Mouse (Mus musculus) ES-E14 (cell line): ENCODE data around the gene Idh3a. TPM values are rescaled to one million over a fixed set of nuclear protein-coding genes. Genes with fewer than 3 reads are reported as not detected.

ENCODE experiments used
- DNase-seq: peaks from one replicate; pipeline ENCODE4 v3.0.0-alpha.2; 2013; ENCODE audit warnings: low read depth, low spot score
- H3K27ac ChIP-seq: 2 replicates; pipeline ENCODE4 v1.5.1; 2012; ENCODE audit warnings: low read depth, mild to moderate bottlenecking, low read length, moderate library complexity, mixed read lengths; ENCODE audit not compliant: poor library complexity, insufficient read depth, severe bottlenecking
- H3K36me3 ChIP-seq: 2 replicates; pipeline ENCODE4 v1.6.1; 2012; ENCODE audit warnings: mild to moderate bottlenecking, low read length, moderate library complexity, mixed read lengths; ENCODE audit not compliant: control insufficient read depth, poor library complexity, insufficient read depth, severe bottlenecking
- H3K4me1 ChIP-seq, 2 experiments: fragments of 150-350 bp in 1 of 2; sonication (generic) in 1 of 2; 2 replicates each; pipeline ENCODE4 v1.6.1; 2012; ENCODE audit warnings: low read length in 2 of 2, mild to moderate bottlenecking in 1 of 2, mixed read lengths in 1 of 2; ENCODE audit not compliant: control insufficient read depth in 2 of 2, insufficient read depth in 2 of 2, poor library complexity in 1 of 2
- H3K4me3 ChIP-seq, 2 experiments: fragments of 150-350 bp in 1 of 2; sonication (generic) in 1 of 2; 2 replicates each; pipeline ENCODE4 v1.5.1; 2012; ENCODE audit warnings: low read length in 2 of 2, low read depth in 1 of 2, mild to moderate bottlenecking in 1 of 2, mixed read lengths in 1 of 2; ENCODE audit not compliant: insufficient read depth in 1 of 2, poor library complexity in 1 of 2, severe bottlenecking in 1 of 2
- H3K9ac ChIP-seq: 2 replicates; pipeline ENCODE4 v1.6.1; 2012; ENCODE audit warnings: low read depth, mild to moderate bottlenecking, low read length, mixed read lengths; ENCODE audit not compliant: poor library complexity, insufficient read depth, severe bottlenecking
- H3K9me3 ChIP-seq: fragments of 150-350 bp; sonication (generic); 2 replicates; pipeline ENCODE4 v1.6.1; 2012; ENCODE audit warnings: low read depth, mild to moderate bottlenecking, low read length; ENCODE audit not compliant: control insufficient read depth, insufficient read depth
- CHD2 ChIP-seq: IDR thresholded peaks from 2 replicates; pipeline ENCODE4 v1.6.1; 2014; ENCODE audit warnings: mild to moderate bottlenecking, low read depth, low read length, inconsistent platforms
- HCFC1 ChIP-seq: IDR thresholded peaks from 2 replicates; pipeline ENCODE4 v1.6.1; 2012; ENCODE audit warnings: low read length, inconsistent platforms, borderline replicate concordance; ENCODE audit not compliant: insufficient read depth
- MAFK ChIP-seq: IDR thresholded peaks from 2 replicates; pipeline ENCODE4 v1.6.1; 2014; ENCODE audit warnings: mild to moderate bottlenecking, low read depth, low read length, inconsistent platforms; ENCODE audit not compliant: insufficient read depth
- ZC3H11A ChIP-seq: IDR thresholded peaks from 2 replicates; pipeline ENCODE4 v1.6.1; 2012; ENCODE audit warnings: low read depth, mild to moderate bottlenecking, inconsistent platforms, low read length, borderline replicate concordance
- ZNF384 ChIP-seq: IDR thresholded peaks from 2 replicates; pipeline ENCODE4 v1.6.1; 2012; ENCODE audit warnings: low read depth, low read length, inconsistent platforms
- in situ Hi-C, 2 experiments: fragments of 600-800 bp; cut with MboI; formaldehyde crosslinking; loops; one replicate each; pipeline ENCODE4 v1.15.1; 2025; ENCODE audit warnings: low sequenced_read_pairs in 2 of 2, inconsistent platforms in 1 of 2; ENCODE audit not compliant: unreplicated experiment in 2 of 2
- total RNA-seq: library from RNA; depleted of rRNA; stranded (reverse); fragments of 300-350 nt; gene quantifications from 2 replicates; pipeline ENCODE4 v1.2.3, GENCODE M21; 2012

Idh3a gene
- total RNA-seq, 1 experiment = 79.2 TPM

DNA sequence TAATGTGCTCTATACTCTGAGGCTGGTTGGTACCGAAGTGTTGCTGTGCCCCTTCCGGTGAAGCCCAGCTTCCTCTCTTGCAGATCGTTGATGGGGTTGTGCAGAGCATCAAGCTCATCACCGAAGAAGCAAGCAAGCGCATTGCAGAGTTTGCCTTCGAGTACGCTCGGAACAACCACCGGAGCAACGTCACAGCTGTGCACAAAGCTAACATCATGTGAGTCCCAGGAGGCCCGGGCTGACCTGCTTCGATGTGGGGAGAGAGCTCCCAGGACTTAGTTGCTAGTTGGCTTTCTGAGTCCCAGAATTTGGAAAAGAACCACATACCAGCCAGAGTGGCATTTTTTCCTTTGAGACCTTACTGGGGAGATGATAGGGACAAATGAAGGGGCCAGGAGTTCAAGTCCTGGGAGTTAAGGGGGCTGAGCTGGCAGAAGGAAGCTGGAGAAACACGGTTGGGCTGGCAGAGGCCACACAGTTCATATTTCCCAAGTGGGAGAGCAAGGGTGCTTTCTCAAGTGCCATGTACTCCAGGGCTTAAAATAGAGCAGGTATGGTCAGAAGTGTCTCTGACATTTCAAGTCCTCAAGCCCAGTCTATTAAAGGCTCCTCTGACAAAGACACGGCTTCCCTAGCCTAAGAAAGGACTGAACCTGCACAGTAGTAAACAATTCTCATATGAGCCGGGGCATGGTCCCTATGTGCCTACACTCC, 10.8 kb downstream of the Idh3a start:
- in situ Hi-C loops = no loop called here
- peaks cover 61% of the 10 kb centered on the region for H3K36me3 ChIP-seq

DNA sequence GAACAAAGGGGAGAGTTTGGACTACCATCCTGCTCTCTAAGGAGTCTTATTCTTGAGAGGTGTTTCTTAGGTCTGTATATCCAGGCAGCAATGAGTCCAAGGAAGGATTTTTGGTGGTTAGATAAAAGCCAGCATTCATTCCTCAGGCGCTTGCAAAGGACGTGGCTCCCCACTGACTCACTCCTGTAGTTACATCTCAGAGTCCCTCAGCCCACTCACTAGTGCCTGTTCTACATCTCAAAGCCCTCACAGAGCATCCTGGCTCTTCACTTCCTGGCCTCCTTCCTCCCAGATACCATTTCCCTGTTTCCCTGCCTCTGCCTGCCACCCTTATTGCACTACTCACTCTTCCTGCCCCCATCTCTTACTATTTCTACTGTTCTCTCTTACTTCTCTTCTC, 16.3 kb downstream of the Idh3a start:
- no peak for TF ChIP-seq HCFC1
- no peak for TF ChIP-seq MAFK
- no peak for TF ChIP-seq ZNF384
- TF ChIP-seq ZC3H11A = no peak
- no peak for TF ChIP-seq CHD2
- no peaks in the 10 kb centered on the region for H3K9me3 ChIP-seq
- no peak overlapping the region for H3K27ac ChIP-seq
- DNase-seq = no peak
- H3K36me3 ChIP-seq = peaks cover 46% of the 10 kb centered on the region
- H3K9ac ChIP-seq = no peak overlapping the region
- no peak overlapping the region for H3K4me3 ChIP-seq
- in situ Hi-C loops = no loop called here
- no peaks in the 10 kb centered on the region for H3K4me1 ChIP-seq

More for the DNA sequence above, 10.8 kb downstream of the Idh3a start:
- TF ChIP-seq CHD2 = no peak
- TF ChIP-seq HCFC1 = no peak
- TF ChIP-seq ZNF384 = no peak
- TF ChIP-seq MAFK = no peak
- TF ChIP-seq ZC3H11A = no peak
- no peak for DNase-seq
- Histone ChIP-seq H3K9me3 (no peaks in the 10 kb centered on the region), H3K27ac (no peak overlapping the region), H3K9ac (no peak overlapping the region), H3K4me1 (peaks cover 3 to 4% of the 10 kb centered on the region in 2 experiments; a peak in 2 of 4 replicates), H3K4me3 (no peak overlapping the region)

DNA sequence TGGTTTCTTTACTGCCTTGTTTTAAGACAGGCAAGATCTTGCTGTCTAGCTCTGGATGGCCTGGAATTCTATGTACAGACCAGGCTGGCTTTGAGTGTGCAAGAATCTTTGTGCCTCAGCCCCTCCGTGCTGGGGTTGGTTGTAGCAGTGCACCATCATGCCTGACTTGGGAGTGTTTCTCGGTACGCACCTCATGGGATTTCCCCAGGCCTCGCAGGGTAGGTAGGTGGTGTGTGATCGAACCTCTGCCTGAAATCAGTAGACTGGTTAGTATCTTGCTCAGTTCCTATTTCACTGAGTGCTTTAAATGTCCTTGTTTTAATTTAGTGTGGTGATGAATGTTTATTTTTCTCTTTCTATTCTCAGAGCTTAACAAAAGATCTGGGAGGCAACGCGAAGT, 16.8 kb downstream of the Idh3a start:
- H3K36me3 ChIP-seq = peaks cover 44% of the 10 kb centered on the region
- in situ Hi-C loops = no loop called here
- no peaks in the 10 kb centered on the region for H3K4me1 ChIP-seq
- H3K4me3 ChIP-seq = no peak overlapping the region
- no peaks in the 10 kb centered on the region for H3K9me3 ChIP-seq
- no peak for DNase-seq
- no peak for TF ChIP-seq MAFK
- TF ChIP-seq HCFC1 = no peak
- TF ChIP-seq ZNF384 = no peak
- TF ChIP-seq ZC3H11A = no peak
- TF ChIP-seq CHD2 = no peak
- H3K27ac ChIP-seq = no peak overlapping the region
- H3K9ac ChIP-seq = no peak overlapping the region

DNA sequence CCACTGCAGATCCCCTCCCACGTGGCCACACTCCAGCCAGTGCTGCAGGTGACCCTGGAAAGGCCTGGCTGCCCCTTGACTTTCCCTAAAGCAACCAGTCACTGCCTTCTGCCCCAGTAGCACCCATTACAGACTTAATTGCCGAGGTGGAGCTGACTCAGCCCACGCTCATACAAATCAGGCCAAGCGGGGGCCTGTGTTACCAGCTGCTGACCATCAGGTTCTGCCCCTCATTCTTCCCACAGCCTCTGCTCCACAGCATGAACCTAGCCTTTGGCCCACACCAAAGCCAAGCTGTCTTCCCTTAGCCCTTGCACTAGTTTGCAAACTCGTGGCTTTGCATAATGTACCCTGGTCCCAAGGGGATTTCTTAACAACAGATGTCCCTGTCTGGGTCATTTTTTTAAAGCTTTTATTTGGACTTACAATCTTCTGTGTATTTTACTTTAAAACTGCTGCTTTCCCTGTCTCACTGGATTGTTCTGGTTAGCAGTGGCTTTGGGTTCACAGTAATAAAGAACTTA, 18.1 kb downstream of the Idh3a start:
- Histone ChIP-seq H3K9me3 (no peaks in the 10 kb centered on the region), H3K27ac (no peak overlapping the region), H3K4me3 (no peak overlapping the region), H3K36me3 (peaks cover 36% of the 10 kb centered on the region), H3K4me1 (no peaks in the 10 kb centered on the region; a peak in 1 of 4 replicates), H3K9ac (no peak overlapping the region)
- no peak for DNase-seq
- no peak for TF ChIP-seq ZNF384
- no peak for TF ChIP-seq HCFC1
- no peak for TF ChIP-seq CHD2
- TF ChIP-seq ZC3H11A = no peak
- no peak for TF ChIP-seq MAFK
- in situ Hi-C loops = no loop called here
